Mouse (Mus musculus) heart, embryonic 11.5 days (tissue): ENCODE data around the gene Cntn5. TPM values are rescaled to one million over a fixed set of nuclear protein-coding genes. Genes with fewer than 3 reads are reported as not detected.

Experiments used
- ATAC-seq: fragments of 200-750 bp; cut with Nextera tagmentation; replicated peaks from 2 replicates; pipeline ENCODE4 v1.8.0; 2017; ENCODE audit warnings: moderate library complexity; ENCODE audit not compliant: insufficient number of reproducible peaks, low FRiP score, low TSS enrichment
- H3K27ac ChIP-seq: fragments of 300-500 bp; sonication (generic); 2 replicates; pipeline ENCODE4 v1.5.1; 2014; ENCODE audit warnings: mild to moderate bottlenecking, low read depth, low read length
- H3K27me3 ChIP-seq: fragments of 300-500 bp; sonication (generic); 2 replicates; pipeline ENCODE4 v1.6.1; 2014; ENCODE audit warnings: mild to moderate bottlenecking, low read length, mixed read lengths; ENCODE audit not compliant: control insufficient read depth, insufficient read depth
- H3K36me3 ChIP-seq: fragments of 300-500 bp; sonication (generic); 2 replicates; pipeline ENCODE4 v1.6.1; 2014; ENCODE audit warnings: mild to moderate bottlenecking, low read length, moderate library complexity, mixed read lengths; ENCODE audit not compliant: control insufficient read depth, insufficient read depth
- H3K4me1 ChIP-seq: fragments of 300-500 bp; sonication (generic); 2 replicates; pipeline ENCODE4 v1.6.1; 2014; ENCODE audit warnings: low read length; ENCODE audit not compliant: control insufficient read depth, insufficient read depth
- H3K4me2 ChIP-seq: fragments of 300-500 bp; sonication (generic); 2 replicates; pipeline ENCODE4 v1.6.1; 2014; ENCODE audit warnings: mild to moderate bottlenecking, moderate library complexity
- H3K4me3 ChIP-seq: fragments of 300-500 bp; sonication (generic); 2 replicates; pipeline ENCODE4 v1.5.1; 2014; ENCODE audit warnings: low read depth, low read length
- H3K9ac ChIP-seq: fragments of 300-500 bp; sonication (generic); 2 replicates; pipeline ENCODE4 v1.6.1; 2014; ENCODE audit warnings: mild to moderate bottlenecking, low read depth, low read length, moderate library complexity
- H3K9me3 ChIP-seq: fragments of 300-500 bp; sonication (generic); replicated peaks from 2 replicates; pipeline ENCODE4 v1.6.1; 2016; ENCODE audit warnings: low read length; ENCODE audit not compliant: control insufficient read depth
- WGBS: fragments of 180-500 bp; shearing (Covaris S2); extraction: QIAGEN DNeasy Blood & Tissue Kit; methylation state at CpG from one replicate; pipeline ENCODE4 v1.1.7; 2014; ENCODE audit not compliant: insufficient replicate concordance; 5-methylcytosine and 5-hydroxymethylcytosine counted together
- polyA plus RNA-seq: library from polyadenylated mRNA; unstranded; fragments of >200 nt; fragmentation: Nextera tagmentation; extraction: Ambion mirVana; gene quantifications from 2 replicates; pipeline ENCODE4 v1.2.1, GENCODE M21; 2014

Cntn5 gene
- polyA plus RNA-seq, 1 experiment from 2014 or later, result 0.20 TPM

GRCm38 (mm10) chr9:9860631-9861030, 1043.9 kb downstream of the Cntn5 start:
- no peaks in the 10 kb centered on the region for H3K27me3 ChIP-seq
- H3K4me1 ChIP-seq, result no peaks in the 10 kb centered on the region
- no peak overlapping the region for H3K27ac ChIP-seq
- no peak overlapping the region for H3K9ac ChIP-seq
- no peak overlapping the region for H3K4me2 ChIP-seq
- no peaks in the 10 kb centered on the region for H3K36me3 ChIP-seq
- WGBS, result 80% methylated on average over 3 of the region's 3 CpGs
- no peak for ATAC-seq
- H3K9me3 ChIP-seq, result no peaks in the 10 kb centered on the region
- H3K4me3 ChIP-seq, result no peak overlapping the region

- Histone ChIP-seq H3K4me3 (no peak overlapping the region), H3K9me3 (no peaks in the 10 kb centered on the region), H3K4me2 (no peak overlapping the region), H3K4me1 (no peaks in the 10 kb centered on the region), H3K27ac (no peak overlapping the region), H3K36me3 (no peaks in the 10 kb centered on the region), H3K9ac (no peak overlapping the region), H3K27me3 (no peaks in the 10 kb centered on the region)
- 39% methylated on average over 1 of the region's 1 CpGs for WGBS
- ATAC-seq, result no peak
Observed at GRCm38 (mm10) chr9:9859323-9859722, 1045.3 kb downstream of the Cntn5 start.

DNA sequence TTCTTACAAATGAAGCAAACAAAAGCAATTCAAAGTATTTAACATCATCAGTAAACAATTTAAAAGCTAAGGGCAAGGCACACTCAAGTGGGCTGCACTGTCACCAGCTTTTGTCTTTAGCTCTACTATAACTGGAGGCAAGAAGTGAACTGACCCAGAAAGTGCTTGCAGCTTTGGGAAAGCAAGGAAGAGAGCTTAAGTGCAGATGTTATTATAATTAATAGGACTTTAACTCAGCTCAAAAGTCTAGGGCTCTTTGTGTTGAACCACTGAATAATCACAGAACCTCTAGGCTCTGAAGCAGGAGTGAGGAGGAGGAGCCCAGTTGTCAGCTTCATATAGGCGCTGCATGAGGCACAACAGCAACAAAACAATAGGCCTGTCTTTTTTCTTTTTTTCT, 1049.8 kb downstream of the Cntn5 start:
- WGBS, result 75% methylated on average over 1 of the region's 1 CpGs
- no peaks in the 10 kb centered on the region for H3K27me3 ChIP-seq
- ATAC-seq, result no peak
- no peaks in the 10 kb centered on the region for H3K36me3 ChIP-seq
- no peak overlapping the region for H3K4me3 ChIP-seq
- no peak overlapping the region for H3K9ac ChIP-seq
- H3K4me1 ChIP-seq, result no peaks in the 10 kb centered on the region
- no peak overlapping the region for H3K4me2 ChIP-seq
- no peak overlapping the region for H3K27ac ChIP-seq
- no peaks in the 10 kb centered on the region for H3K9me3 ChIP-seq

DNA sequence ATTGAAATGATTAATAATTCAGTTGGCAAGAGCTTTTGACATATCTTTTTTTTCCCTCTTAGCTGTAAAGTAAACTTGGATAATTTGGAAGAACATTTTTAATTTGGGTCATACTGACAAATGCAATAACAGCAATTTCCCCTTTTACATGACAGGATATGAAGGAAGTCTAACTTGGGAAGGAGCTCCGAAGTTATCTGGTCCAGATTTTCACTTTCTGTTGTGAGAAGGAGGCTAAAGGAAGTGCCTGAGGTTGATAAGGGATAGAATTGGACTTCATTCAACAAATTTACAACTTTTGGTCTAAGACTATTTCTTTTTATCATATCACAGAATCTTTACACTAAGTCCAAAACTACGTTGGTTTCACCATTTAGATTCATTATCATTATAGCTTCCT, 1074.3 kb downstream of the Cntn5 start:
- no peak overlapping the region for H3K27ac ChIP-seq
- H3K9ac ChIP-seq, result no peak overlapping the region
- no peaks in the 10 kb centered on the region for H3K27me3 ChIP-seq
- no peak overlapping the region for H3K4me2 ChIP-seq
- no peak for ATAC-seq
- H3K4me3 ChIP-seq, result no peak overlapping the region
- no peaks in the 10 kb centered on the region for H3K4me1 ChIP-seq
- H3K36me3 ChIP-seq, result no peaks in the 10 kb centered on the region
- 44% methylated on average over 2 of the region's 2 CpGs for WGBS
- no peaks in the 10 kb centered on the region for H3K9me3 ChIP-seq

- no peak for ATAC-seq
- no peak overlapping the region for H3K27ac ChIP-seq
- H3K36me3 ChIP-seq, result no peaks in the 10 kb centered on the region
- no peak overlapping the region for H3K4me2 ChIP-seq
- no peaks in the 10 kb centered on the region for H3K9me3 ChIP-seq
- no peaks in the 10 kb centered on the region for H3K4me1 ChIP-seq
- no peaks in the 10 kb centered on the region for H3K27me3 ChIP-seq
- no peak overlapping the region for H3K4me3 ChIP-seq
- WGBS, result 83% methylated on average over 1 of the region's 1 CpGs
- no peak overlapping the region for H3K9ac ChIP-seq
Observed at GRCm38 (mm10) chr9:9819963-9820362, 1084.6 kb downstream of the Cntn5 start.

DNA sequence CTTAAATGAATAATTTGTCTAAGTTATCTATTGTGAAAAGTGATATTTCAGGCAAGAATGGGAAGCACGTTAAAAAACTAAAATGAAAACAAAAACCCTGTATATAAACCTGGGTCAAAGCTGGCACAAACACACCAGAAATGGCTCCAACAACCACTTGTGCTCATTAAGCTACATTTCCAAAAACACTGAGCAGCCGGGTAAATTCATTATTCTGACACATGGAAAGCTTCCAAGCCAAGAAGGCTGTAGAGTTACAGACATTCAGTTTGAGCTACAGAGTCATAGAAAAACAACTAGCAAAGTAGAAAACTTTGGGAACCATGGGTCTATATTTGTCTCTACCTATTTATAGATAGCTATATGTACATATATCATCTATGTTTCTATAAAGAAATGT, 1087.1 kb downstream of the Cntn5 start:
- 80% methylated on average over 2 of the region's 2 CpGs for WGBS
- Histone ChIP-seq H3K27me3 (no peaks in the 10 kb centered on the region), H3K9ac (no peak overlapping the region), H3K4me2 (no peak overlapping the region), H3K4me3 (no peak overlapping the region), H3K9me3 (no peaks in the 10 kb centered on the region), H3K4me1 (no peaks in the 10 kb centered on the region), H3K36me3 (no peaks in the 10 kb centered on the region), H3K27ac (no peak overlapping the region)
- no peak for ATAC-seq

- WGBS, result 66% methylated on average over 2 of the region's 2 CpGs
- Histone ChIP-seq H3K4me3 (no peak overlapping the region), H3K27me3 (no peaks in the 10 kb centered on the region), H3K9me3 (no peaks in the 10 kb centered on the region), H3K4me2 (no peak overlapping the region), H3K36me3 (no peaks in the 10 kb centered on the region), H3K9ac (no peak overlapping the region), H3K27ac (no peak overlapping the region), H3K4me1 (no peaks in the 10 kb centered on the region)
- no peak for ATAC-seq
Observed at GRCm38 (mm10) chr9:9799546-9799945, 1105.0 kb downstream of the Cntn5 start.

- Histone ChIP-seq H3K9me3 (no peaks in the 10 kb centered on the region), H3K4me3 (no peak overlapping the region), H3K4me1 (no peaks in the 10 kb centered on the region), H3K27ac (no peak overlapping the region), H3K27me3 (no peaks in the 10 kb centered on the region), H3K4me2 (no peak overlapping the region), H3K9ac (no peak overlapping the region), H3K36me3 (no peaks in the 10 kb centered on the region)
- 49% methylated on average over 3 of the region's 3 CpGs for WGBS
- no peak for ATAC-seq
Observed at GRCm38 (mm10) chr9:9783680-9784079, 1120.9 kb downstream of the Cntn5 start.

- WGBS, result 54% methylated on average over 9 of the region's 9 CpGs
Observed at GRCm38 (mm10) chr9:9781157-9781884, 1123.3 kb downstream of the Cntn5 start.

More at GRCm38 (mm10) chr9:9781157-9781884, 1123.3 kb downstream of the Cntn5 start:
- no peaks in the 10 kb centered on the region for H3K36me3 ChIP-seq
- H3K4me3 ChIP-seq, result no peak overlapping the region
- no peak overlapping the region for H3K4me2 ChIP-seq
- no peaks in the 10 kb centered on the region for H3K9me3 ChIP-seq
- ATAC-seq, result no peak
- no peaks in the 10 kb centered on the region for H3K4me1 ChIP-seq
- no peak overlapping the region for H3K9ac ChIP-seq
- H3K27me3 ChIP-seq, result no peaks in the 10 kb centered on the region
- no peak overlapping the region for H3K27ac ChIP-seq
